Mouse (Mus musculus) thymus, postnatal 25 days (tissue): ENCODE results near the gene Hist1h1c.
"Not testable (repeated sequence)": the region's sequence is repeated elsewhere in the genome, so short reads cannot be mapped to it uniquely, and the experiment has no call there.

Experiments used
- DNase-seq: peaks from one replicate; pipeline ENCODE4 v3.0.0; 2022

Gene Hist1h1c

DNA sequence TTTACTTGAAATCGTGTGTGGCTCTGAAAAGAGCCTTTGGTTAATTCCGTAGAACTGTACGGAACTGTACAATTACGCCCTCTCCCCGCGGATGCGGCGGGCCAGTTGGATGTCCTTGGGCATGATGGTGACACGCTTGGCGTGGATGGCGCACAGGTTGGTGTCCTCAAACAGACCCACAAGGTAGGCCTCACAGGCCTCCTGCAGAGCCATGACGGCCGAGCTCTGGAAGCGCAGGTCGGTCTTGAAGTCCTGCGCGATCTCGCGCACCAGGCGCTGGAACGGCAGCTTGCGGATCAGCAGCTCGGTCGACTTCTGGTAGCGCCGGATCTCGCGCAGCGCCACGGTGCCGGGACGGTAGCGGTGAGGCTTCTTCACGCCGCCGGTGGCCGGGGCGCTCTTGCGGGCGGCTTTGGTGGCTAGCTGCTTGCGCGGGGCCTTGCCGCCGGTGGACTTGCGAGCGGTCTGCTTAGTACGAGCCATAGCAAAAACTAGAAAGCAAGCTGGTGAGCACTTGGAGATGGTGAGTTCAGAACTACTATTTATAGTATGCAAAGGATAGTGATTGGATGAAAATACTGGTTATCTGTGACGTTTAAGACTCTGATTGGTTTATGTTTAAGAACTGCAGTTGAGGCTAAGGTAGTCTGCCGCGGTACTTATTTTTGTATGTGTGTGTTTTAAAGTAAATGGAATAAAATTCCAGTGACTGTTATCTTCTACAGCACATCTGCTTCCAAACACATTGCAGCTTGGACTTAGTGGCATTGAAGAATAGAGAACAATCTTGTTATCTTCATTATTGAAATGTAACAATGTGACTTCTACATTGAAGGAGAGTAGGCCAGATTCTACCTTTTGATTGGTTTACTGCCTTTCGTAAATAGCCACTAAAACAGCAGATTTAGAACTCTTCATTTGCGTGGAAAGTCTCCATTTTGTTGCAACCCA, 23.5 kb downstream of the Hist1h1c start, which contains the start of gene Hist1h3a:
Gene Hist1h3a (minus strand): TSS at position 516 of the 951 bp plus-strand sequence.
- peak; percentile 75 for DNase-seq

DNA sequence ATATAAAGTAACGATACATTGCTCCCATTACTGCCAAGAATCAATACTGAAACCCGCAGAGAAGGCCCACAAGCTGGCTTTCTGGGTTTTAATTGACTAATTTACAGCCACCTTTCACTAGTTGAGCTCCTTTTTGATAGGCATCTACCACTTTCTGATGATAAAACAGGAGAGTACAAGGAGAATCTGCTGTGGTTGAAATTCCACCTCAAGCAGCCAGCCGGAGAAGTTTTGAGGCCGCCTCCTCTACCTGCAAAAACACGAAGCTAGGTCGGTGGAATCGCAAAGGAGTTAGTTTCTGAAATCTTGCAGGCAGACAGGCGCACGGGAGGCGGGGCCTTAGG, 24.6 kb downstream of the Hist1h1c start:
- DNase-seq, result no peak

DNA sequence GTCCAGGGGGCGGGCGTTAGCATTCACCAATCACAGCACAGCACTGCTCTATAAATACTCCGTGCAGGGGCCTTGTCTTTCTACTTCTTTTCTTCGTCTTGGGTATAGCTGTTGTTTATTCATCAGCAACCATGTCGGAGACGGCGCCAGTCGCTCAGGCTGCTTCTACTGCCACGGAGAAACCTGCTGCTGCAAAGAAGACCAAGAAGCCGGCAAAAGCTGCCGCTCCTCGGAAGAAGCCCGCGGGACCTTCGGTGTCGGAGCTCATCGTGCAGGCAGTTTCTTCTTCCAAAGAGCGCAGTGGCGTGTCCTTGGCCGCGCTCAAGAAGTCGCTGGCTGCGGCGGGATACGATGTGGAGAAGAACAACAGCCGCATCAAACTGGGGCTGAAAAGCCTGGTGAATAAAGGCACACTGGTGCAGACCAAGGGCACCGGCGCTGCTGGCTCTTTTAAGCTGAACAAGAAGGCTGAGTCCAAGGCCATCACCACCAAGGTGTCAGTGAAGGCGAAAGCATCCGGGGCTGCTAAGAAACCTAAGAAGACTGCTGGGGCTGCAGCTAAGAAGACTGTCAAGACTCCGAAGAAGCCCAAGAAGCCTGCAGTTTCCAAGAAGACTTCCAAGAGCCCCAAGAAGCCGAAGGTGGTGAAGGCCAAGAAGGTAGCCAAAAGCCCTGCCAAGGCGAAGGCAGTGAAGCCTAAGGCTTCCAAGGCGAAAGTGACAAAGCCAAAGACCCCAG, 25.1 kb downstream of the Hist1h1c start, which contains the start of gene Hist1h1a:
Gene Hist1h1a (plus strand): TSS at position 81 of the 738 bp plus-strand sequence.
- peak; percentile 92 for DNase-seq

DNA sequence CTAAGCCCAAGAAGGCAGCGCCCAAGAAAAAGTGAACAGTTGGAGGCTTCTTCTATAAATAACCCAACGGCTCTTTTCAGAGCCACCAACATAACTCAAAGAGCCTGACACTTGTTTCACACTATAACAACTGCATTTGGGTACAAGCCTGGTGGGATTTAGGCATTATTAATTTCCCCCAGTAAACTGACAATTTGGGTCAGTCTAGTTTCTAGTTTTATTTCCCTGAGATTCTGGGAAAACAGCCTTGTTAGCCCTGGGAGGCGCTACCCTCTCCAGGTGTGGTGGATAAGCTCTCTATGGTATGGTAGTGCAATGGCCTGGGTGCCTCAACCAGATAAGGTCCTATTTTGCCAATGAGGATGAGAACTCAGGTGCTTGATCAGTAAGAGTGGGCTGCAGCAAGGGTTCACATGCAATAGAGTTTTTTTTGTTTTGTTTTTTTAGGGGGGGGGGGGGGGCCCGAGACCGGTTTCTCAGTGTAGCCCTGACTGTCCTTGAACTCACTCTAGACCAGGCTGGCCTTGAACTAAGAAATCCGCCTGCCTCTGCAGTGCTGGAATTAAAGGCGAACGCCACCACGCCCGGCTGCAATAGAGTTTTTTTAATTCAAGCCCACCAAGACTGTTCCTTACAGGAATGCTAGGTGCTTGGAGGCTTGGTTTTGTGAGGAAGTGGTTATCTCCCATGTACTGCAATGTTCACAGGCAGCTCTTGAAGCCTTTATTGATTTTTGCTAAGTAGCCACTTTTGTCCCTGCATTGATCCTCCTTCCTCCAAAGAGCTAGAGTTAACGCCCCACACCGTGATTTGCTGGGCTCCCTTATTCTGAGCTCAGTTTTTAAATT, 25.9 kb downstream of the Hist1h1c start:
- DNase-seq, result no peak

DNA sequence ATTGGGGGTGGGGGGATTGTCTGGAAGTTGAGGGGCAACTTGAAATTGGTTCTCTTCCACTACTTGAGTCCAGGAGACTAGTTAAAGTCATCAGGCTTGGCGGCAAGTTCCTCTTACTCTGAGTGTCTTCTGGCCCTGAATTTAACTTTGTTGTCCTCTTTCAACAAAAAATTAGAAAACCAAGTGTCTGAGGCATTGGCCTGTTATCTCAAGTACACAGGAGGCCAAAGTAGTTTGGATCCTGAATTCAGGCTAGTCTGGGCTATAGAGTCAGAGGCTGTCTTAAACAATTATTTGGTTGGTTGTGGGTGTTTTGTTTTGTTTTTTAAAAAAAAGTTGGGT, 26.5 kb downstream of the Hist1h1c start:
- no peak for DNase-seq

DNA sequence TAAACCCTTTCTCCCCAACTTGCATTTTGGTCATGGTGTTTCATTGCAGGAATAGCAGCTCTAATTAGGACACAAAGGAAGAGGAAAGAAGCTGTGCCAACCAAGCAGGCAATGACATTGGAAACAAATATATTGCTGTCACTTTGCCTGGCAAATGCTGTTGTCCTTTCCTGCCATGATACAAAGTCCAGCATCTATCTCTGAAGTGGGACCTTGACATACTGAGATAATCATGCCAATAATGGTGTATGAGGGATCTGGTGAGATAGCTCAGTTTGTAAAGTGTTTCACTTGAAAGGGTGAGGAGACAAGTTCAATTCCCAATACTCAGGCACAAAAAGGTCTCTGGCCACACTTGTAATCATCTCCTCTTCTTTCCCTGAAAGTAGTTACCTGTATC, 28.2 kb downstream of the Hist1h1c start:
- no peak for DNase-seq

DNA sequence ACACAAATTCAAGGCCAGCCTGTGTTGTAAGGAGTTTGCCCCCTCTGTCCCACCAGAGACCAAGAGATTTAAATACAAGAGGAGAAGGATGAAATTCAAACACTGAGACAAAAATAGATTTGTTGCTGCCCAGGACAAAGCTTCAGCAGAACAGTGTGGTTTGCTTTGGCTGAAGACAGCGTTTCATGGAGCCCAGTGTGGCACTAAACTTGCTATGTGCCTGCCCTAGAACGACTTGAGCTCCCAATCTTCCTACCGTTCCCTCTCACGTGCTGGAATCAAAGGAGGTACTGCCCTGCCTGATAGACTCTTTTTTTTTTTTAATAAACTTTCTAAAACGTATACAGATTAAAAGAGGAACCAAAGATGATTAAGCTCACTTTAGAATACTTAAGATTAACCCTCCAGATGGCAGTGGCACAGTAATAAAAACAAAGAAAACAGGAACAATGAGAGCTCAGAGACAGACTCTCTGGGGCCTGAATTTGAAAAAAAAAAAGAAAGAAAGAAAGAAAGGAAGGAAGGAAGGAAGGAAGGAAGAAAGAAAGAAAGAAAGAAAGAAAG, 30.3 kb downstream of the Hist1h1c start:
- DNase-seq, result no peak

DNA sequence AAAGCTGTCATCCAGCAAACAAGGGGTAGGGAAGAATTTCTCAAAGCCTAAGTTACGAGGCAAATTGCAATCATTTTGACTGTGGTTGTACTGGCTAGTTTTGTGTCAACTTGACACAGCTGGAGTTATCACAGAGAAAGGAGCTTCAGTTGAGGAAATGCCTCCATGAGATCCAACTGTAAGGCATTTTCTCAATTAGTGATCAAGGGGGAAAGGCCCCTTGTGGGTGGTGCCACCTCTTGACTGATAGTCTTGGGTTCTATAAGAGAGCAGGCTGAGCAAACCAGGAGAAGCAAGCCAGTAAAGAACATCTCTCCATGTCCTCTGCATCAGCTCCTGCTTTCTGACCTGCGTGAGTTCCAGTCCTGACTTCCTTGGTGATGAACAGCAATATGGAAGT, 31.0 kb downstream of the Hist1h1c start, which contains the start of gene Trim38:
Gene Trim38 (plus strand): TSS at position 301 of the 400 bp plus-strand sequence.
- DNase-seq, result not testable (repeated sequence)

DNA sequence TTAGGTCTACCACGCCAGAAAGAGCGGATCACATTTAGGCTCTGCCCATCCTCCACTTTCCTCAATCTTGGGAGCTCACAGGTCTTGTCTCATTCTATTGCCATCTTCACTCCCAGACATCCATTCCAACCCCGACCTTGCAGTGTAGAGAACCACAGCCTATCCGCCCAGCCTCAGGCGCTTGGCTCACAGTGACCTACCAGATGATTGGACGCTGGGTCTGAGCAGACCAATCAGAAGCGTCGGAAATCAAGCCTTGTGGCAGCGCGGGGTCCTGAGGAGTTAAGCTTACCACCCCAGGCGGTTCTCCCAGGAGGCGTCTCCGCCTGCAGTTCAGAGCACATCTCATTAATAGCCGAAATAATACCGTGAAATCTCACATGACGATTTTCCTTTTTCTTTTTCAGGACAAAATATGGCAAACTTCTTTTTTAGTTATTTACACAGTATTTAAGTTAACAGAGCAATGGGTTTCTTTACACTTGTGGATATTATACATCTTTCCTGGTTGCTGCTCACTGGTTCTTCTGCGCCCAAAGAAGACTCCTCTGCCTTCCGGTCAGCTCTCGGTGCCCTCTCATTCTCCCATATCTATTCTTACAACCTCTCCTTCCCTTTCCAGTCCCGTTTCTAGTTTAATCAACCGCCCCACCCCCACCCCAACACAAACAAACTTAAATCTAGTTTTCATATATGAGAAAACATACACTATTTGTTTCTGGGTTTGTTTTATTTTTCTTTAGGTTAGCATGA, 34.1 kb downstream of the Hist1h1c start:
- DNase-seq, result no peak

DNA sequence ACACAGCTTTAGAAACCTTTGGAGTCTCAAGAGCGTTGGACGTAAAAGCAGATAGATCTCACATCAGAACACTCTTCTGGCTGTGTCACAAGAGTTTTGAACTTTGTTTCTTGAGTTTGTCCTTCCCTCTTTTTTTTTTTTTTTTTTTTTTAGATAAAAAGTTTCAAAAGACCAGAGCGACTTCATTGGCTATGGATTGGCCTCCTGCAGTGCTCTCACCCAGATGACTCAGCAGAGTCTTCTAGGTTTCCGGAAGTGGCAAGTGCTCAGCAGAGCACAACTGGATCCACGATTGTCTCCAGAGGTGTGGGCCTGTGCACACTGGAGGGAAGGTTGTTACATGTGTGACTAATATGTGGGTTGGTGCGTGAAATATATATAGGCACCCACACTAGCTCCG, 39.7 kb downstream of the Hist1h1c start:
- DNase-seq, result no peak

DNA sequence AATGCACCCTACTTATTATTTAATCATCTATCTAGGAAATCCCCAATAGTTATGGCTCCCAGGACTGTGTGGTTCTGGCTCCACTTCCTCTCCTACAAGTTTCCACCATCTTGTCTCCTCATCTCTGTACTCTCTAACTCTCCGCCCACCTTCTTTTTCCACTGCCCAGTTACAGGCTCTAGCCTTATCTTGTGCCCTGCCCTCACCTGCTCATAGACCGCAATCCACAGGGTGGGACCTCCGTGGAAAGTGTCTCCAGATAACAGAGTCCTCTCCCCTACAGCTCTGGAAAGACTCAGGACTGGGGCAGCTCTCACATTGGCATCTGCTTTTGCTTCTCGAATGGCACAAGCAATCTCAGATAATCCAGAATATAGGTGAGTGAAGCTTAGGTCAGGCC, 40.4 kb downstream of the Hist1h1c start:
- DNase-seq, result no peak
